Mouse (Mus musculus) liver, embryonic 15.5 days (tissue): ENCODE measurements at regions not wholly inside any gene's neighbourhood (a gene's known extent, or its start where the extent isn't known, plus 50 kb on each side); places are given as distances from the start of the nearest gene placed in this dataset.

Source experiments
- ATAC-seq: fragments of 200-750 bp; cut with Nextera tagmentation; 2 replicates; pipeline ENCODE4 v1.8.0; 2017; ENCODE audit warnings: moderate number of reproducible peaks, mild to moderate bottlenecking, moderate library complexity; ENCODE audit not compliant: insufficient read depth
- H3K27ac ChIP-seq: fragments of 300-500 bp; sonication (generic); replicated peaks from 2 replicates; pipeline ENCODE4 v1.5.1; 2015; ENCODE audit warnings: mild to moderate bottlenecking, inconsistent platforms
- H3K27me3 ChIP-seq: fragments of 300-500 bp; sonication (generic); 2 replicates; pipeline ENCODE4 v1.6.1; 2015; ENCODE audit warnings: mild to moderate bottlenecking, inconsistent platforms
- H3K36me3 ChIP-seq: fragments of 300-500 bp; sonication (generic); replicated peaks from 2 replicates; pipeline ENCODE4 v1.6.1; 2015; ENCODE audit warnings: moderate library complexity, mild to moderate bottlenecking, inconsistent platforms
- H3K4me1 ChIP-seq: fragments of 300-500 bp; sonication (generic); replicated peaks from 2 replicates; pipeline ENCODE4 v1.6.1; 2015; ENCODE audit warnings: inconsistent platforms
- H3K4me2 ChIP-seq: fragments of 300-500 bp; sonication (generic); 2 replicates; pipeline ENCODE4 v1.6.1; 2015; ENCODE audit warnings: moderate library complexity, mild to moderate bottlenecking, inconsistent platforms
- H3K4me3 ChIP-seq: fragments of 300-500 bp; sonication (generic); replicated peaks from 2 replicates; pipeline ENCODE4 v1.5.1; 2015; ENCODE audit warnings: mild to moderate bottlenecking, inconsistent platforms
- H3K9ac ChIP-seq: fragments of 300-500 bp; sonication (generic); 2 replicates; pipeline ENCODE4 v1.6.1; 2015; ENCODE audit warnings: moderate library complexity, mild to moderate bottlenecking, inconsistent platforms
- H3K9me3 ChIP-seq: fragments of 300-500 bp; sonication (generic); replicated peaks from 2 replicates; pipeline ENCODE4 v1.6.1; 2016; ENCODE audit warnings: inconsistent platforms
- WGBS: fragments of 180-500 bp; shearing (Covaris S2); methylation state at CpG from one replicate; pipeline ENCODE4 v1.1.7; 2015; ENCODE audit warnings: mixed read lengths; ENCODE audit not compliant: insufficient replicate concordance; 5-methylcytosine and 5-hydroxymethylcytosine counted together

GRCm38 (mm10) chr3:131056893-131057660 lies 53.2 kb upstream of the Lef1 start:
- no peak for ATAC-seq
- no peak overlapping the region for H3K4me3 ChIP-seq
- no peak overlapping the region for H3K27ac ChIP-seq
- WGBS, result 29% methylated on average over 5 of the region's 5 CpGs
- H3K27me3 ChIP-seq, result no peaks in the 10 kb centered on the region
- H3K4me1 ChIP-seq, result no peaks in the 10 kb centered on the region
- H3K36me3 ChIP-seq, result no peaks in the 10 kb centered on the region
- H3K9me3 ChIP-seq, result no peaks in the 10 kb centered on the region
- no peak overlapping the region for H3K4me2 ChIP-seq
- H3K9ac ChIP-seq, result no peak overlapping the region

GRCm38 (mm10) chr3:131054241-131054972 lies 55.9 kb upstream of the Lef1 start:
- H3K4me3 ChIP-seq, result no peak overlapping the region
- no peaks in the 10 kb centered on the region for H3K4me1 ChIP-seq
- no peak for ATAC-seq
- H3K36me3 ChIP-seq, result no peaks in the 10 kb centered on the region
- 71% methylated on average over 13 of the region's 13 CpGs for WGBS
- no peaks in the 10 kb centered on the region for H3K9me3 ChIP-seq
- H3K27me3 ChIP-seq, result no peaks in the 10 kb centered on the region
- no peak overlapping the region for H3K9ac ChIP-seq
- no peak overlapping the region for H3K27ac ChIP-seq
- no peak overlapping the region for H3K4me2 ChIP-seq

- Histone ChIP-seq H3K27ac (no peak overlapping the region), H3K9me3 (no peaks in the 10 kb centered on the region), H3K27me3 (no peaks in the 10 kb centered on the region), H3K4me3 (no peak overlapping the region), H3K36me3 (no peaks in the 10 kb centered on the region), H3K4me2 (no peak overlapping the region), H3K4me1 (no peaks in the 10 kb centered on the region), H3K9ac (no peak overlapping the region)
- no peak for ATAC-seq
- 49% methylated on average over 3 of the region's 3 CpGs for WGBS
Observed at GRCm38 (mm10) chr3:131047716-131048115, 62.6 kb upstream of the Lef1 start.

GRCm38 (mm10) chr3:131046412-131046811 lies 63.9 kb upstream of the Lef1 start:
- Histone ChIP-seq H3K36me3 (no peaks in the 10 kb centered on the region), H3K4me3 (no peak overlapping the region), H3K9ac (no peak overlapping the region), H3K9me3 (no peaks in the 10 kb centered on the region), H3K4me2 (no peak overlapping the region), H3K27ac (no peak overlapping the region), H3K4me1 (no peaks in the 10 kb centered on the region), H3K27me3 (no peaks in the 10 kb centered on the region)
- WGBS, result 58% methylated on average over 5 of the region's 5 CpGs
- no peak for ATAC-seq

- Histone ChIP-seq H3K27ac (no peak overlapping the region), H3K4me3 (no peak overlapping the region), H3K9ac (no peak overlapping the region), H3K4me2 (no peak overlapping the region), H3K4me1 (no peaks in the 10 kb centered on the region), H3K36me3 (no peaks in the 10 kb centered on the region), H3K27me3 (no peaks in the 10 kb centered on the region), H3K9me3 (no peaks in the 10 kb centered on the region)
- ATAC-seq, result no peak
- WGBS, result 44% methylated on average over 4 of the region's 4 CpGs
Observed at GRCm38 (mm10) chr3:131040214-131040825, 70.0 kb upstream of the Lef1 start.

GRCm38 (mm10) chr3:131037095-131037494 lies 73.2 kb upstream of the Lef1 start:
- Histone ChIP-seq H3K9me3 (no peaks in the 10 kb centered on the region), H3K9ac (no peak overlapping the region), H3K4me1 (no peaks in the 10 kb centered on the region), H3K36me3 (no peaks in the 10 kb centered on the region), H3K27ac (no peak overlapping the region), H3K27me3 (no peaks in the 10 kb centered on the region), H3K4me2 (no peak overlapping the region), H3K4me3 (no peak overlapping the region)
- 45% methylated on average over 5 of the region's 5 CpGs for WGBS
- no peak for ATAC-seq

GRCm38 (mm10) chr3:131034774-131035173 lies 75.5 kb upstream of the Lef1 start:
- Histone ChIP-seq H3K4me1 (no peaks in the 10 kb centered on the region), H3K9ac (no peak overlapping the region), H3K4me3 (no peak overlapping the region), H3K36me3 (no peaks in the 10 kb centered on the region), H3K4me2 (no peak overlapping the region), H3K27ac (no peak overlapping the region), H3K9me3 (no peaks in the 10 kb centered on the region), H3K27me3 (no peaks in the 10 kb centered on the region)
- 53% methylated on average over 5 of the region's 5 CpGs for WGBS
- ATAC-seq, result no peak

GRCm38 (mm10) chr3:131026336-131026735 lies 83.9 kb upstream of the Lef1 start:
- no peak for ATAC-seq
- no peak overlapping the region for H3K27ac ChIP-seq
- 64% methylated on average over 7 of the region's 7 CpGs for WGBS
- H3K4me2 ChIP-seq, result no peak overlapping the region
- H3K9me3 ChIP-seq, result no peaks in the 10 kb centered on the region
- no peaks in the 10 kb centered on the region for H3K27me3 ChIP-seq
- no peaks in the 10 kb centered on the region for H3K4me1 ChIP-seq
- H3K36me3 ChIP-seq, result no peaks in the 10 kb centered on the region
- no peak overlapping the region for H3K9ac ChIP-seq
- H3K4me3 ChIP-seq, result no peak overlapping the region

GRCm38 (mm10) chr3:131019163-131019956 lies 90.9 kb upstream of the Lef1 start:
- Histone ChIP-seq H3K9ac (no peak overlapping the region), H3K4me1 (no peaks in the 10 kb centered on the region), H3K27me3 (no peaks in the 10 kb centered on the region), H3K4me2 (peak overlapping the region; percentile 41), H3K4me3 (0 out of 2 replicates have a peak overlapping the region, but pooled peaks have one; percentile 12), H3K36me3 (no peaks in the 10 kb centered on the region), H3K27ac (no peak overlapping the region), H3K9me3 (no peaks in the 10 kb centered on the region)
- no peak for ATAC-seq
- 12% methylated on average over 23 of the region's 23 CpGs for WGBS

GRCm38 (mm10) chr3:131017899-131018298 lies 92.4 kb upstream of the Lef1 start:
- ATAC-seq, result peak; percentile 54
- no peak overlapping the region for H3K27ac ChIP-seq
- H3K9me3 ChIP-seq, result no peaks in the 10 kb centered on the region

GRCm38 (mm10) chr3:131016104-131016503 lies 94.2 kb upstream of the Lef1 start:
- Histone ChIP-seq H3K4me2 (no peak overlapping the region), H3K4me1 (no peaks in the 10 kb centered on the region), H3K36me3 (no peaks in the 10 kb centered on the region), H3K9ac (no peak overlapping the region), H3K4me3 (no peak overlapping the region), H3K27me3 (no peaks in the 10 kb centered on the region), H3K27ac (no peak overlapping the region), H3K9me3 (no peaks in the 10 kb centered on the region)
- no peak for ATAC-seq
- 48% methylated on average over 10 of the region's 10 CpGs for WGBS

More at GRCm38 (mm10) chr3:131017899-131018298, 92.4 kb upstream of the Lef1 start:
- H3K9ac ChIP-seq, result no peak overlapping the region
- H3K4me2 ChIP-seq, result no peak overlapping the region
- WGBS, result 64% methylated on average over 9 of the region's 9 CpGs
- no peaks in the 10 kb centered on the region for H3K36me3 ChIP-seq
- no peak overlapping the region for H3K4me3 ChIP-seq
- H3K4me1 ChIP-seq, result no peaks in the 10 kb centered on the region
- no peaks in the 10 kb centered on the region for H3K27me3 ChIP-seq
